Mouse (Mus musculus) left cerebral cortex, postnatal 25 days (tissue): ENCODE measurements around the gene Tmem94. TPM values are rescaled to one million over a fixed set of nuclear protein-coding genes. Genes with fewer than 3 reads are reported as not detected.

Experiments
- DNase-seq, 2 experiments: peaks; one replicate each; pipeline ENCODE4 v3.0.0; 2022; ENCODE audit warnings: low spot score in 2 of 2, mixed read lengths in 1 of 2
- intact Hi-C: fragments of 180-260 bp; cut with DNase I; formaldehyde crosslinking; loops from one replicate; pipeline ENCODE4 v1.15.1; 2025
- total RNA-seq, 2 experiments: library from RNA; stranded (reverse); gene quantifications; 2 replicates each; pipeline ENCODE4 v1.2.3; 2021

The Tmem94 gene
- total RNA-seq, 2 experiments from 2014 or later = 54.9 to 59.1 TPM

DNA sequence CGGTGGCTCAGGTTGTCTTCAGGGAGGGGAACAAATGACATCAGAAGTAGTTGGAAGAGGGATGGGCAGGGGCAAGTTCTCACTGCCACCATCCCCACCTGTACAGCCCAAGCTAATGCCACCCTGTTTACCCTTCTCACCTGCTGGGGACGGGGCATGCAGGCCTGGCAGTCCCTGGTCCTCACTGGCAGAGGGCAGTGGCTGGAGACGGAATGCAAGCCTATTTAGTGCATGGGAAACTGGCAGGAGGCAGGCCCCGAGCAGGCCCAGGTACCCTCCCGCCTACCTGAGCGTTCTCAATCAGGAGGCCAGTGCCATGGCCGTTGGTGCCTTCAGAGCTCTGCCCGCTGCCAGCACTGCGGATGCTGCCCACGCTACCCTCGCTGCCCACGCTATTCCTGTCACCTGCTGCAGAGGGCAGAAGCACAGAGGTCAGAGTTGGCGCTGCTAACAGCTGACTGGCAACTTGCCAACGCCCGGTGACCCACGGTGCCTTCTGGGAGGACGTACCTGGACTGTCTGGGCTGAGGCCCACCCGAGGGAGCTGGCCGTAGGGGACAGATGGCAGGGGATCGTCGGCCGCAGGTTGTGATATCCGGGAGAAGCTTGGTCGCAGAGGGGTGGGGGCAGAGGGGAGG is 38.0 kb downstream of the Tmem94 start:
- intact Hi-C loops = no loop called here

DNA sequence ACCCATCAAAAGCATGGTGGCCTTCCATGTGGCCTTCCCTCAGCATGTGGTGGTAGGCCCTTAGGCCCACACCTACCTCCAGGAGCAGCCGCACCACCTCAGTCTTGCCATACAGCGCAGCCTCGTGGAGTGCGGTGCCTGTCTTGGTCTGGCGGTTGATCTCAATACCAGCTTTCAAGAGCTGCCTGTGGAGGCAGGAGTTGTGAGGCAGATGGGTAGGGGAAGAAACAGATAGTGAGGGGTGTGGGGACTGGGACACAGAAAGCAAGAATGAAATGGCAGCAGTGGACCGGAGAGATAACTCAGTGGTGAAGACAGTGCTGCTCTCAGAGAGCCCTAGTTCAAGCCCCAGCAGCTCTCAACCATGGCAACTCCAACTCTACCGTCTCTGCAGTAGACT is 39.8 kb downstream of the Tmem94 start:
- intact Hi-C loops = no loop called here
- DNase-seq = no peak

More for the DNA sequence above, 38.0 kb downstream of the Tmem94 start:
- DNase-seq = no peak

DNA sequence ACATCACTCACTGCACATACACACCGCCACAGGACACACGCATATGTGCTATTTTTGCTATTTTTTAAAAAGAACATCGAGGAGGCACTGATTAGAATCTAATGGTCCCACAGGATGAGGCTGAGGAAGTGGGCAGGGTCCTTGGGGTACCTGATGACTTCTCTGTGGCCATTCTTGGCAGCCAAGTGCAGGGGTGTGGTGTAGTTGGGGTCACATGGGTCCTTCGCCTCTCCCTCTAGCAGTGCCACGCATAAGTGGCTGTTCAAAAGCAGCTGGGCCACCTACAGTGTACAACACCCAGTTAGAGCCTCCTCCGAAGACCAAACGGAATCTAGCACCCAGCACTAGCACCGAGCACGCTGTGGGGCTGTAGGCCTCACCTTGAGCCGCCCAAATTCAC is 40.9 kb downstream of the Tmem94 start:
- intact Hi-C loops = no loop called here
- no peak for DNase-seq

DNA sequence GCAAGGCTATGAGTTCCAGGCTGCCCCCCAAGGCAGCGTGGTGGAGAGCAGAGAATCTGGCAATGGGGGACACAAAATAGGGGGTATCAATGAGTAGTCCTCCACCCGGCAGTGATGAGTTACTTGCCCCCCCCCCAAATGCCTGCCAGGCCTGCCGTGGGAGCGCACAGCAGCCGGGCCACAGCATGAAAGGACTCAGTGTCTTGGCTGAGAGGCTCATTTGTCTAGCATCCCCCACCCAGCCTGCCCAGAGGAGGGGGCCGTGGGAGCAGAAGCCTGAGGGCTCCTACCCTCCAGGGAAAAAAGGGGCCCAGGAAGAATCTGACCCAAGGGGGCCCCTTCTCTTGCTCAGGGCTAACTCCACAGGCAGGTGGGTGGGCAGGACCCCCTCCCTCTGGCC is 42.1 kb downstream of the Tmem94 start:
- intact Hi-C loops = no loop called here
- DNase-seq = peak in 1 of 2 experiments; percentile 47

- DNase-seq = no peak
- intact Hi-C loops = no loop called here
These were observed 42.7 kb downstream of the Tmem94 start for GRCm38 (mm10) chr11:115807971-115808370.

- DNase-seq = no peak
- intact Hi-C loops = no loop called here
These were observed 43.6 kb downstream of the Tmem94 start for GRCm38 (mm10) chr11:115808696-115809310.

DNA sequence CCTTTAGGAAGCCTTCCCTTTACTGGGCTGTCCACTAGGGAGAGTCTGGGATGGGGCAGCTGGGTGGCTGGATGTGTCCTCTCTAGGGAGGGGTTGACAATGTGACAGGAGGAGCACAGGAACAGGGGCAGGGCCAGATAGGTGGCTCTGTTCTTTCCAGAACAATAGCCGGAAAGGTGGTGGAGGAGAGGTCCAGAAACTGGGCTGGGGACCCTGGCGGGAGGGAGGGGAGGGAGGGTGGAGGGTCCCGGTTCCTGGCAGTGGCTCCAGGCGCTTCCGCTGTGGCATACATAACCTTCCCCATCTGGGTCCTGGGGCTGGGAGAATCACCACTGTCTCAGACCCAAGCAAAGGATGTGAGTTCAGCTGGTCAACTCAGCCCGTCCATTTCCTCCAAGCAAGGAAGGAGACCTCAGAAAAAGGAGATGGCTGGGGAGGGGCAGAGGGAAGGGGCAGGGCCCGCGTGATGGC is 44.1 kb downstream of the Tmem94 start:
- intact Hi-C loops = no loop called here
- DNase-seq = no peak

GRCm38 (mm10) chr11:115810377-115810776 is 45.1 kb downstream of the Tmem94 start:
- intact Hi-C loops = loop anchor here (5.0 kb wide), 2 partner anchors 163 to 178 kb away; no protein-coding TSS in a partner anchor

GRCm38 (mm10) chr11:115811381-115812093 is 46.3 kb downstream of the Tmem94 start:
- peak in 1 of 2 experiments; percentile 47 for DNase-seq
- intact Hi-C loops = loop anchor here (5.0 kb wide), 2 partner anchors 164 to 179 kb away; no protein-coding TSS in a partner anchor

More at GRCm38 (mm10) chr11:115810377-115810776, 45.1 kb downstream of the Tmem94 start:
- DNase-seq = no peak

DNA sequence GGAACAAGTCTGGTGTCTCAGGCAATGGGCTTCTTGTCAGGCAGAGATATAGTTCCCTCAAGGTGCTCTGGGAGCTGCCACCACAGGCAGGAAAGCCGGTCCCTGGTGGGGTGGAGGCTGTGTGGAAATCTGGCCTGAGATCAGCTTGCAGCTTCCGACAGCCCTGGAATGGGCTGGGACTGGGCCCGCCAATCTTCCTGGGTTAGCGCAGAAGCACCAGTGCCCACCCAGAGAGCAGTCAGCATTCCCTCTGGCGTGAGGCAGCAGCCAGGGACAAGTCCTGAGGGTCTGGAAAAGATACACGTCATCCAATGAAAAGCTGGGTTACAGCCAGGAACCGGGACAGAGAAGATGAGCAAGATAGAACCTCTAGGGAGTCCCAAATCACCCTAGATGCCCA is 46.9 kb downstream of the Tmem94 start:
- intact Hi-C loops = loop anchor here (5.0 kb wide), 2 partner anchors 165 to 180 kb away; no protein-coding TSS in a partner anchor
- DNase-seq = no peak

DNA sequence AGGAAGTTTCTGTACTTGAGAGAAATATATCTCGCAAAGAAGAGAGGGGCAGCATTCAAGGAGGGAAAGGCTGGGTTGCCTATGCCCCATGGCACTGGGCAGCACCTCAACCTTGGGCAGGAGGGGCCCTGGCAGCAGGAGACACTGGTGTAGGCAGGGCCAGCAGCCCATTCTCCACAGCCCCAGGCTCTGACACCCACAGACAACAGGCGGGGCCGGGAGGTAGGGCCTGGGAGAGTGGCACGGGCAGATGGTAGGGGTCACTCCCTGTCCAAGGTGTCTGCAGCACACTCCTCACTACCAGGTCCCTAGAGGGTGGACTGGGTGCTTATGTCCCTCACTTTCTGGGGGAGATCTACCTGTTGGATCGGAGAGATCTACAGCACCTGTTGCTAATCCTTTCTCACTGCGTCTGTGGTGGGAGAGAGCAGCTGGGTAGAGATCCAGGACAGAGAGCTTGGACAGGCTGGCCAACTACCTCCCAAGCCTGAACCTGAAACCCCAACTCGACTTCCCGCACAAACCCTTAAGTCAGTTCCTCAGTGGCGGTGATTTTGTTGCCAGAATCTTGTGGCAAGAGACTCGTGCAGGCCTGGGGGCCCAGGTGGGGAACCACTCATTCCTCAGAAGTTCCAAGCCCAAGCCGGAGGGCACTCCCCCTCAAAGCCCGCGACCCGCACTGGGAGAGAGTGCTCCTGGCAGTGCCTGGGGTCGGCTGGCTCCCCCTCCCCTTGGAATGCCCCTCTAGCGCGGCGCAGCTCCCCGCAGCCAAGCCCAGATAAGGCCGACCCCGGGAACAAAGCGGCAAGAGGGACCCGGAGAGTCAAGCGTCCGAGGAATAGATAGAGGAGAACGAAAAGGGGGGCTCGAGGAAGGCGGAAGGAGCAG is 47.5 kb downstream of the Tmem94 start:
- DNase-seq = no peak
- intact Hi-C loops = loop anchor here (1.0 to 5.0 kb wide), 3 partner anchors 46 to 180 kb away; no protein-coding TSS in a partner anchor

GRCm38 (mm10) chr11:115813507-115814296 is 48.5 kb downstream of the Tmem94 start, which contains the start of gene Caskin2:
Gene Caskin2, minus strand, starts transcription at chr11:115813639.
- intact Hi-C loops = loop anchor here (1.0 to 5.0 kb wide), 5 partner anchors 46 to 181 kb away; no protein-coding TSS in a partner anchor
- peak; percentile 87 to 89 for DNase-seq

GRCm38 (mm10) chr11:115814605-115815450 is 49.6 kb downstream of the Tmem94 start, which contains the start of gene Tsen54:
Gene Tsen54, plus strand, starts transcription at chr11:115814724.
- intact Hi-C loops = loop anchor here (1.0 to 5.0 kb wide), 4 partner anchors 44 to 183 kb away; no protein-coding TSS in a partner anchor
- peak; percentile 82 to 89 for DNase-seq

GRCm38 (mm10) chr11:115817331-115817730 is 52.1 kb downstream of the Tmem94 start:
- intact Hi-C loops = no loop called here
- DNase-seq = no peak

GRCm38 (mm10) chr11:115819915-115820623 is 54.8 kb downstream of the Tmem94 start:
- DNase-seq = no peak
- intact Hi-C loops = no loop called here

GRCm38 (mm10) chr11:115821001-115821400 is 55.8 kb downstream of the Tmem94 start:
- intact Hi-C loops = no loop called here
- peak in 1 of 2 experiments; percentile 30 for DNase-seq
